Mouse (Mus musculus) embryonic facial prominence, embryonic 11.5 days (tissue): ENCODE results near the gene B4galt5. TPM values are rescaled to one million over a fixed set of nuclear protein-coding genes. Genes with fewer than 3 reads are reported as not detected.

ENCODE experiments used
- ATAC-seq: fragments of 200-750 bp; cut with Nextera tagmentation; replicated peaks from 2 replicates; pipeline ENCODE4 v1.8.0; 2017; ENCODE audit warnings: low read depth; ENCODE audit not compliant: insufficient number of reproducible peaks, low FRiP score, low TSS enrichment
- DNase-seq: peaks from one replicate; pipeline ENCODE4 v3.0.0-alpha.2; 2015; ENCODE audit warnings: low spot score
- H3K27ac ChIP-seq: fragments of 300-500 bp; sonication (generic); replicated peaks from 2 replicates; pipeline ENCODE4 v1.5.1; 2014; ENCODE audit warnings: mild to moderate bottlenecking, low read depth, low read length, control low read depth
- H3K27me3 ChIP-seq: fragments of 300-500 bp; sonication (generic); 2 replicates; pipeline ENCODE4 v1.6.1; 2014; ENCODE audit warnings: mild to moderate bottlenecking, low read length, moderate library complexity, mixed read lengths; ENCODE audit not compliant: control insufficient read depth, insufficient read depth
- H3K36me3 ChIP-seq: fragments of 300-500 bp; sonication (generic); replicated peaks from 2 replicates; pipeline ENCODE4 v1.6.1; 2014; ENCODE audit warnings: low read depth, mild to moderate bottlenecking, low read length, moderate library complexity, mixed read lengths; ENCODE audit not compliant: control insufficient read depth, insufficient read depth
- H3K4me1 ChIP-seq: fragments of 300-500 bp; sonication (generic); 2 replicates; pipeline ENCODE4 v1.6.1; 2014; ENCODE audit warnings: low read length, mixed read lengths; ENCODE audit not compliant: control insufficient read depth, insufficient read depth
- H3K4me2 ChIP-seq: fragments of 300-500 bp; sonication (generic); 2 replicates; pipeline ENCODE4 v1.6.1; 2014; ENCODE audit warnings: low read depth, mild to moderate bottlenecking, control low read depth, low read length, moderate library complexity
- H3K4me3 ChIP-seq: fragments of 300-500 bp; sonication (generic); 2 replicates; pipeline ENCODE4 v1.5.1; 2014; ENCODE audit warnings: low read depth, low read length, control low read depth
- H3K9ac ChIP-seq: fragments of 300-500 bp; sonication (generic); replicated peaks from 2 replicates; pipeline ENCODE4 v1.6.1; 2014; ENCODE audit warnings: mild to moderate bottlenecking, control low read depth, low read length
- H3K9me3 ChIP-seq: fragments of 300-500 bp; sonication (generic); replicated peaks from 2 replicates; pipeline ENCODE4 v1.6.1; 2016; ENCODE audit warnings: mild to moderate bottlenecking, low read length, inconsistent platforms, mixed read lengths; ENCODE audit not compliant: control insufficient read depth
- WGBS: fragments of 180-500 bp; shearing (Covaris S2); extraction: QIAGEN DNeasy Blood & Tissue Kit; methylation state at CpG from one replicate; pipeline ENCODE4 v1.1.7; 2014; 5-methylcytosine and 5-hydroxymethylcytosine counted together
- polyA plus RNA-seq: library from polyadenylated mRNA; unstranded; fragments of >200 nt; fragmentation: Nextera tagmentation; extraction: Ambion mirVana; gene quantifications from 2 replicates; pipeline ENCODE4 v1.2.1, GENCODE M21; 2014

The B4galt5 gene
- polyA plus RNA-seq, 1 experiment from 2014 or later: 17.0 TPM

DNA sequence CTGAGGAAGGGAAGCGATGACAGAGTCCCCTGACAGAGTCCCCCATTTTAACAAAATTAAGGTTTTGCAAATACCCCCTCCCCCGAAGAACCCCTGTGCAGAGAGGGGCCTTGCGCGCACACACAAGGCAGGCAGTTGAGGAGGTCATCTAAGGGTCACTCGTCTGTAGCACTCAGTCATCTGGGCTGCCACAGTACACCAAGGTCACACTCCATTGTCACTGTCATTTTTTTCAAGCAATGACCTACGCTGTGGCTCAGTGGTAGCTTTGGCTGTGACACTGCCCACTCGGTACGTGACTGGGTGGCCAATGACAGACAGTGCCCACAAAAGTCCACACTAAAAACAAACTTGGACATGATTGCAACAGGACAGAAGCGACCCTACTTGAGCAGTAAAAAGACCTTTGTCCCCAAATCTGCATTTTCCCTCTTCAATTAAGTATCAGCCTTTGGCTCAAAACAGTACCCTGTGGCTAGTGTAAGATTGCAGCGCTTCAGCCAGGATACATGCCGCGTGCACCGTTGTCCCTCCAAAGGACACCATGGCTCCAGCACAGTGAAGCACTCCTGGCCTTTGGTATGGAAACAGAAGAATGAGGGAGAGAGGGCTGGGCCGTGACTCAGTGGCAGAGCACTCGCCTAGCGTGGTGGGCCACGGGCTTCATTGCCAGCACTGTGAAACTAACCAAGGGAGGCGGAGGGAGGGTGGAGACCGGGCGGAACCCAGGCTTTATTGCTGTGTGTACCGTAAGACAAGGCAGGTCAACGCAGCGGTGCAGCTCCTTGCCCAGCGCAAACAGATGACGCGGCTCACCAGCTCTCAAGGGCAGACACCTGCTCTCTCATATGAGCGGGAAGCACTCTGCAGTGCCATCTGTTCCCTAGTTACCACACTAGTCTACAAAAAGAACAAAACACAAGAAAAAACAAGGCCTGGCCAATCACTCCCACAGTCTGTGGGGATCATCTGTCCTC lies 50.0 kb downstream of the B4galt5 start:
- no peak for ATAC-seq
- Histone ChIP-seq H3K9me3 (no peaks in the 10 kb centered on the region), H3K9ac (no peak overlapping the region), H3K4me1 (no peaks in the 10 kb centered on the region), H3K4me3 (no peak overlapping the region), H3K27me3 (no peaks in the 10 kb centered on the region), H3K36me3 (no peaks in the 10 kb centered on the region; the same call in 1 of the 2 replicates), H3K27ac (no peak overlapping the region), H3K4me2 (no peak overlapping the region)
- DNase-seq: no peak
- 81% methylated on average over 27 of the region's 27 CpGs for WGBS

- H3K4me1 ChIP-seq: no peaks in the 10 kb centered on the region
- DNase-seq (no peak), ATAC-seq (no peak)
- H3K27me3 ChIP-seq: no peaks in the 10 kb centered on the region
- H3K4me3 ChIP-seq: no peak overlapping the region
- H3K27ac ChIP-seq: no peak overlapping the region
- WGBS: 91% methylated on average over 11 of the region's 11 CpGs
- no peak overlapping the region for H3K4me2 ChIP-seq
- no peaks in the 10 kb centered on the region for H3K9me3 ChIP-seq
- H3K36me3 ChIP-seq: no peaks in the 10 kb centered on the region; the same call in 1 of the 2 replicates
- H3K9ac ChIP-seq: no peak overlapping the region
Measured at GRCm38 (mm10) chr2:167297985-167298384, 51.0 kb downstream of the B4galt5 start.

DNA sequence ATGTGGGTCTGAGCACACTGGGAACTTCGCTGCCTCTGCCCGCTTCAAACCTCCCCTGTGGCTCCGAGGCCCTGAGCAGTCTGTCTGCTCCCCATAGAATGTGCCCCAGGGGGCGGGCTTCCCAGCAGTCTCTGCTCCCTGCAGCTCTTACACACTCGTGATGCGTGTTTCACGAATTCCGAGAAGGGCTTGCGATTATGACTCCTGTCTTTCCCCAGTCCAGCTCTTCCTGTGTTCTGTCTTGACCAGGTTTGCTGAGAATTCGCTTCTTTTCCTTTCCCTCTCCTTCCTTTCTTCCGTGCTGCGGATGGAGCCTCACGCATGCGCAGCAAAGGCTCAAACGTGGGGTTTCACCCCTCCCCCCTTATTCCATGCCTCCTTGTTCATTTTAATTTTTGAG lies 54.1 kb downstream of the B4galt5 start:
- ATAC-seq (no peak), DNase-seq (no peak)
- 61% methylated on average over 15 of the region's 15 CpGs for WGBS
- H3K9me3 ChIP-seq: no peaks in the 10 kb centered on the region
- H3K4me2 ChIP-seq: no peak overlapping the region
- no peaks in the 10 kb centered on the region for H3K4me1 ChIP-seq
- no peak overlapping the region for H3K4me3 ChIP-seq
- H3K36me3 ChIP-seq: no peaks in the 10 kb centered on the region
- 0 out of 2 replicates have a peak overlapping the region, but pooled peaks have one; percentile 25 for H3K9ac ChIP-seq
- H3K27ac ChIP-seq: no peak overlapping the region
- H3K27me3 ChIP-seq: no peaks in the 10 kb centered on the region

- Histone ChIP-seq H3K27me3 (no peaks in the 10 kb centered on the region), H3K4me3 (no peak overlapping the region), H3K27ac (no peak overlapping the region), H3K4me1 (no peaks in the 10 kb centered on the region), H3K9me3 (no peaks in the 10 kb centered on the region), H3K9ac (no peak overlapping the region), H3K4me2 (no peak overlapping the region), H3K36me3 (no peaks in the 10 kb centered on the region)
- WGBS: 78% methylated on average over 7 of the region's 7 CpGs
- ATAC-seq (no peak), DNase-seq (no peak)
Measured at GRCm38 (mm10) chr2:167294216-167294615, 54.8 kb downstream of the B4galt5 start.

DNA sequence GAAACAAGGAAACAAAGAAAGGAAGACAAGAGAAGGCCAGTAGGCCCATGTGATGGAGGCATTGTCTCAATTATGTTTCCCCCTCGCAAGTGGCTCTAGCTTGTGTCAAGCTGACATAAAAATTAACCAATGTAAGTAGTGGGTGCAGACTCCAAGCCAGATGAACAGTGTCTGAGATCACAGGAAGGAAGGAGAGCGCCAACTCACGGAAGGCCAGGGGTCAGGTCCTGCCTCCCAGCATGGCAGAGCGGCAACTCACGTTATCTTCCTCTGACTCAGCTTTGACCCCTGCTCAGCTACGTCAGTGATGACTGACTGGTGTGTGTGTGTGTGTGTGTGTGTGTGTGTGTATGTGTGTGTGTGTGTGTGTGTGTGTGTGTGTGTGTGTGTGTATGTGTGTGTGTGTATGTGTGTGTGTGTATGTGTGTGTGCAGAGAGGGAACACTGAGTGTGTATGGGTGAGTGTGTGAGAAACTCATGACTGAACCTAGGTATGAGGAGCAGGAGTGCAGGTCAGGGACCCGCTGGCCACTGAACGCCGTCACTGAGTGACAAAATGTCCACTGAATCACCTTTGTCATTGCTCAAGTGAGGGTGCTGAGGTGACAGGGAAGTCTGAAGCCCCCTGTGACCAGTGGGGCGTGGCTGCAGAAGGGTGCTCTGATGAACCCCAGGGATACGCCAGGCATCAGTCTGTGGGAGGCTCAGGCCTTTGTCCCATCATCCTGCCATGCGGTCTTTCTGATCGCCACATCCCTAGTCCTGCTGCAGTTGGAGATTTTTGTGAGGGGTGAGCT lies 55.5 kb downstream of the B4galt5 start:
- Histone ChIP-seq H3K4me3 (no peak overlapping the region), H3K9ac (no peak overlapping the region), H3K4me1 (no peaks in the 10 kb centered on the region), H3K27me3 (no peaks in the 10 kb centered on the region), H3K9me3 (no peaks in the 10 kb centered on the region), H3K36me3 (no peaks in the 10 kb centered on the region), H3K27ac (no peak overlapping the region), H3K4me2 (no peak overlapping the region)
- WGBS: 71% methylated on average over 13 of the region's 13 CpGs
- ATAC-seq (no peak), DNase-seq (no peak)

DNA sequence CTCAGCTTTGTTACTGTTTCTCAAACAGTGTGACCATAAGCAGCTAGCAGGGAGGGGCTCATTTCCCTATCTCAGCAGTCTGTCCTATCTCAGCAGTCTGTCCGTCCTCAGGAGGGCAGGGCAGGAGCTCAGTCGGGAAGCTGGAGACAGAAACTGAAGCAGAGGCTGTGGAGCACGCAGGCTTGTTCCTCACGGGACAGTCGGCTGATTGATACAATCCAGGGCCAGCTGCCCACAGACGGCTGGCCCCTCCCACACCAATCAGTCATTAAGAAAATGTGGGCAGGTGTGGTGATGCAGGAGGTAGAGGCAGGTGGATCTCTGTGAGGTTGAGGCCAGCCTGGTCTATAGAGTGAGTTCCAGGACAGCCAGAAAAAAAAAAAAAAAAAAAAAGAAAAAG lies 56.1 kb downstream of the B4galt5 start:
- no peak for ATAC-seq
- no peak overlapping the region for H3K27ac ChIP-seq
- H3K4me3 ChIP-seq: no peak overlapping the region
- H3K9me3 ChIP-seq: no peaks in the 10 kb centered on the region
- no peaks in the 10 kb centered on the region for H3K27me3 ChIP-seq
- no peak overlapping the region for H3K4me2 ChIP-seq
- no peaks in the 10 kb centered on the region for H3K4me1 ChIP-seq
- H3K36me3 ChIP-seq: no peaks in the 10 kb centered on the region
- WGBS: 22% methylated on average over 6 of the region's 6 CpGs
- DNase-seq: no peak
- no peak overlapping the region for H3K9ac ChIP-seq

DNA sequence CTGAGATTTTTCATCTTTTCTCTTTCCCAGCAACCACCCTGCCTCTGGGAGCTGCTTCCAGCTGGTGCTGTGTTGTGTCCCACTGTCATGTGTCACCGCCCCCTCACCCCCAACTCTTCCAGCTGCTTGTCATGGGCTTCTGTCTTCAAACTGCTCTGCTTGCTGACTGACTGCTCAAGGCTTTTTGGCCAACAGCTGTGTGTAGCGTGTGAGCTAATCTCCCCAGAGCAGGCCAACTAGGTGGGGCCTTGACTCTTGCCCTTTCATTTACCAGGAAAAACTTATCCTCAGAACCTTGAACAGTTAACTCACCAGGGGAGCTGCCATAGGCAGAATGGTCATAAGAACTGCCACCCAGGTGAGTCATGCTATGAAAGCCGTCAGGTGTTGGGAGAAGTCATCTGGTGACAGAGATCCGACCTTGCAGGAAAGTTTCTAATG lies 56.8 kb downstream of the B4galt5 start:
- H3K4me1 ChIP-seq: no peaks in the 10 kb centered on the region
- 71% methylated on average over 4 of the region's 4 CpGs for WGBS
- DNase-seq (no peak), ATAC-seq (no peak)
- no peaks in the 10 kb centered on the region for H3K36me3 ChIP-seq
- no peak overlapping the region for H3K9ac ChIP-seq
- no peak overlapping the region for H3K4me2 ChIP-seq
- H3K4me3 ChIP-seq: no peak overlapping the region
- H3K27ac ChIP-seq: no peak overlapping the region
- H3K27me3 ChIP-seq: no peaks in the 10 kb centered on the region
- H3K9me3 ChIP-seq: no peaks in the 10 kb centered on the region

- H3K27ac ChIP-seq: no peak overlapping the region
- no peak for ATAC-seq
Measured at GRCm38 (mm10) chr2:167291656-167292055, 57.3 kb downstream of the B4galt5 start.

More at GRCm38 (mm10) chr2:167291656-167292055, 57.3 kb downstream of the B4galt5 start:
- no peaks in the 10 kb centered on the region for H3K9me3 ChIP-seq
- no peaks in the 10 kb centered on the region for H3K36me3 ChIP-seq
- DNase-seq: no peak
- no peaks in the 10 kb centered on the region for H3K4me1 ChIP-seq
- H3K9ac ChIP-seq: no peak overlapping the region
- no peak overlapping the region for H3K4me3 ChIP-seq
- no peaks in the 10 kb centered on the region for H3K27me3 ChIP-seq
- no peak overlapping the region for H3K4me2 ChIP-seq
- WGBS: 89% methylated on average over 11 of the region's 11 CpGs
